Comparison of ENCODE assay signal across 13 mouse cellular contexts in the genomic region with DNA sequence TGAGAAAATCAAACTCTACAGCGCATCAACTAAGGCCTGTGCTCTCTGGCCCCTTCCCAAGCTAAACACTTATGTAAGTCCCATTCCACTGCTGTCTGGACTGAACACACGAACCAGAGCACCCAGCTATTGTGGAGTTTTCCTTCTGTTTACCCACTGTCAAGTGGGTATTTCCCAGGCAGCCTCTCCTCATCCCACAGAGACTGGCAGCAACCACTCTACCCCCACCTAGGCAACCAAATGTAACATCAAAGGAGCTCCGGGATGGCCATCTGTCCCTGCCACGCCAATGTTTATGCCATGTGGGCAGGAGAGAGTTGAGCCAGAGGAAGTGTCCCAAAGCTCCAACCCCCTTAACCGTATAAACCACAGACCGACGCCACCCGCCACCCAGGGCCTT.
DNase-seq lines count a peak whose midpoint lies in the region; ATAC-seq and TF ChIP-seq lines count a peak whose summit lies in the region.
"Had no signal": no experiment of that assay in that cellular context is flagged by ENCODE, and none has a peak within 500 bp of the region (broad histone marks: within the 10 kb centered on the region; RNA-seq: fewer than 3 reads in every experiment).

No protein-coding gene starts in this region.

- H3K4me1 ChIP-seq in midbrain, embryonic 13.5 days (replicated peaks), result peaks cover 1% of the 10 kb centered on the region; the same call in 1 of the 2 replicates
- peaks cover under 1% of the 10 kb centered on the region; the same call in 1 of the 2 replicates for H3K4me1 ChIP-seq in midbrain, embryonic 11.5 days (ENCODE audit: control insufficient read depth, insufficient read depth, low read length)
- H3K4me1 ChIP-seq in hindbrain, embryonic 16.5 days (ENCODE audit: control insufficient read depth, insufficient read depth, low read depth, low read length), result no peaks in the 10 kb centered on the region
- H3K4me1 ChIP-seq in thymus, adult 2 months (replicated peaks; ENCODE audit: control insufficient read depth, insufficient read depth, low read length), result no peaks in the 10 kb centered on the region
- H3K4me1 ChIP-seq: neural tube, embryonic 12.5 days had no signal

- 81% methylated on average over 8 of the region's 8 CpGs for WGBS in midbrain, embryonic 13.5 days
- WGBS in midbrain, embryonic 11.5 days, result 86% methylated on average over 8 of the region's 8 CpGs
- WGBS in hindbrain, embryonic 16.5 days, result 78% methylated on average over 8 of the region's 8 CpGs
- 76% methylated on average over 8 of the region's 8 CpGs for WGBS in thymus, adult 2 months

- no peaks in the 10 kb centered on the region for H3K9me3 ChIP-seq in midbrain, embryonic 13.5 days
- no peaks in the 10 kb centered on the region for H3K9me3 ChIP-seq in midbrain, embryonic 11.5 days (ENCODE audit: control insufficient read depth, low read length)
- no peaks in the 10 kb centered on the region for H3K9me3 ChIP-seq in hindbrain, embryonic 16.5 days (ENCODE audit: control insufficient read depth, low read length)
- H3K9me3 ChIP-seq: embryonic facial prominence, embryonic 12.5 days; neural tube, embryonic 12.5 days had no signal

- DNase-seq in midbrain, embryonic 11.5 days (ENCODE audit: low spot score, missing footprints), result no peak
- DNase-seq in cerebellum, adult 9-10 months, result peak; percentile 97
- no peak for DNase-seq in right cerebral cortex, postnatal 36 days (ENCODE audit: low spot score in 2 of 2)
- no peak for DNase-seq in thymus, adult 2 months
- DNase-seq: forebrain, postnatal 0 days; heart, adult 18-20 months; kidney, adult 2 months had no signal

- no peaks in the 10 kb centered on the region for H3K27me3 ChIP-seq in midbrain, embryonic 13.5 days
- no peaks in the 10 kb centered on the region for H3K27me3 ChIP-seq in midbrain, embryonic 11.5 days (ENCODE audit: control insufficient read depth, insufficient read depth, low read length)
- no peaks in the 10 kb centered on the region for H3K27me3 ChIP-seq in hindbrain, embryonic 16.5 days (replicated peaks; ENCODE audit: control insufficient read depth, insufficient read depth, low read length)
- H3K27me3 ChIP-seq in thymus, adult 2 months (ENCODE audit: control insufficient read depth, insufficient read depth, low read length), result no peaks in the 10 kb centered on the region
- H3K27me3 ChIP-seq: embryonic facial prominence, embryonic 12.5 days; neural tube, embryonic 12.5 days had no signal

- no peak overlapping the region for H3K4me2 ChIP-seq in midbrain, embryonic 13.5 days (replicated peaks)
- H3K4me2 ChIP-seq in midbrain, embryonic 11.5 days, result no peak overlapping the region
- H3K4me2 ChIP-seq in hindbrain, embryonic 16.5 days (ENCODE audit: low read length), result no peak overlapping the region
- H3K4me2 ChIP-seq: embryonic facial prominence, embryonic 12.5 days; neural tube, embryonic 12.5 days had no signal

- H3K36me3 ChIP-seq in midbrain, embryonic 13.5 days, result peaks cover 7% of the 10 kb centered on the region; the same call in 1 of the 2 replicates
- no peaks in the 10 kb centered on the region for H3K36me3 ChIP-seq in midbrain, embryonic 11.5 days (ENCODE audit: control insufficient read depth, insufficient read depth, low read length)
- no peaks in the 10 kb centered on the region for H3K36me3 ChIP-seq in hindbrain, embryonic 16.5 days (ENCODE audit: control insufficient read depth, insufficient read depth, low read length)
- H3K36me3 ChIP-seq in thymus, adult 2 months (ENCODE audit: control insufficient read depth, insufficient read depth, low read length), result no peaks in the 10 kb centered on the region

- no peak for TF ChIP-seq CTCF in thymus, adult 2 months (IDR thresholded peaks at IDR 0.05; ENCODE audit: borderline replicate concordance, control insufficient read depth, extremely low read depth, insufficient read depth, low read length, poor library complexity)

- H3K4me3 ChIP-seq in midbrain, embryonic 13.5 days (replicated peaks), result no peak overlapping the region
- no peak overlapping the region for H3K4me3 ChIP-seq in midbrain, embryonic 11.5 days (ENCODE audit: low read depth, low read length)
- no peak overlapping the region for H3K4me3 ChIP-seq in hindbrain, embryonic 16.5 days (ENCODE audit: low read length)
- no peak overlapping the region for H3K4me3 ChIP-seq in thymus, adult 2 months (ENCODE audit: control insufficient read depth, insufficient read depth, low read length)
- H3K4me3 ChIP-seq: embryonic facial prominence, embryonic 12.5 days; neural tube, embryonic 12.5 days had no signal

- no peak overlapping the region for H3K27ac ChIP-seq in midbrain, embryonic 13.5 days
- no peak overlapping the region for H3K27ac ChIP-seq in midbrain, embryonic 11.5 days (ENCODE audit: low read depth, low read length)
- H3K27ac ChIP-seq in hindbrain, embryonic 16.5 days (ENCODE audit: low read depth, low read length), result no peak overlapping the region
- H3K27ac ChIP-seq in thymus, adult 2 months (ENCODE audit: control insufficient read depth, insufficient read depth, low read length), result no peak overlapping the region
- H3K27ac ChIP-seq: embryonic facial prominence, embryonic 12.5 days; macrophage; neural tube, embryonic 12.5 days had no signal

- no peak overlapping the region for H3K9ac ChIP-seq in midbrain, embryonic 13.5 days (replicated peaks)
- H3K9ac ChIP-seq in midbrain, embryonic 11.5 days (ENCODE audit: low read length), result no peak overlapping the region
- no peak overlapping the region for H3K9ac ChIP-seq in hindbrain, embryonic 16.5 days (ENCODE audit: low read depth, low read length)
- H3K9ac ChIP-seq: embryonic facial prominence, embryonic 12.5 days; forebrain, postnatal 0 days; neural tube, embryonic 12.5 days had no signal

- TF ChIP-seq POLR2A in thymus, adult 2 months (IDR thresholded peaks at IDR 0.05; ENCODE audit: control insufficient read depth, extremely low read depth, insufficient read depth, low read length, poor library complexity), result no peak

- peak; percentile 24; the same call in 1 of the 2 replicates for ATAC-seq in midbrain, embryonic 13.5 days
- ATAC-seq in midbrain, embryonic 11.5 days (ENCODE audit: low FRiP score), result no peak
- peak; percentile 66 for ATAC-seq in hindbrain, embryonic 16.5 days
- ATAC-seq in megakaryocyte, adult 5-6 weeks (ENCODE audit: poor library complexity, severe bottlenecking), result peak; percentile 43; the same call in 1 of the 2 replicates
- ATAC-seq: forebrain, postnatal 0 days had no signal
